Mouse (Mus musculus): ENCODE data around the gene Epha2.

DNA sequence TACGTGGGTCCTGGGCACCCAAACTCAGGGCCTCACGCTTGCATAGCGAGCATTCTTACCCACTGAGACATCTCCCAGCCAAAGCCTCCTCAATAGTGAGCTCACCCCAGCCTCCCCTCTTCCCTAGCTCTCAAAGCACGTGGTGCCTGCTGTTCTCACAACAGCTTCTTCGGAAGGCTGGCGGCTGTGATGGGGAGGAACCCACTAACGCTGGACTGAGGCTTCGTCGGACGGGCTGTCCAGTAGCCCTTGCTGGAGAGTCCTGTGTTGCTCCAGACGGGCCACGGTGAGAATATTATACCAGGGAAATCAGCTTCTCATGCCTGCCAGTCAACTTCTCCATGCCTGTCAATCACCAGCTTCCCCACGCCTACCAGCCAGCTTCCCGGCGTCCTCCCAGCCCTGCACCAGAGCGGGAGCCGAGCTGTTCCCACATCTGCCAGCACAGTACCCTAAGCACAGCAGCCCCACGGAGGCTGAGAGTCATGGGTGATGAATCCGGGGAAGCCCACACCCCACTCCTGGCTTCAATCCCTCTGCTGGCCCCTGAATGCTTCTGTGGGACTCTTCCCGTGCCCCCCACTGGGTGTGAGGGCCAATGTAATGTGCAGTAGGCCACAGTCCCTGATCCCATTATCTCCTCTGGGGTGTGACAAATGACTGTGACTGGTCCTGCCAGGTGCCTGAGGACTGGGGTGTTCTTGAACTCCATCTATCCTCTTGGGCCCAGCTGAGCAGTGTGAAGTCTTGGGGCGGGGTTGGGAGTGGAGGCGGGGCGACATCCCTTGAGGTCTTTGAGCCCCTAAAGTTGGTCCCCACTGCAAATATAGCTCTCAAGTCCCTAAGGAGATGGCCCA is 26.3 kb upstream of the Epha2 start:
- TF ChIP-seq CTCF (IDR thresholded peaks at IDR 0.05; ENCODE audit: borderline replicate concordance, insufficient read depth, low read length) (no peak), POLR2A (IDR thresholded peaks at IDR 0.05; ENCODE audit: low read depth, low read length) (peak; percentile 31; the same call in 1 of the 2 replicates)

Measured in embryonic fibroblast, embryonic 13.5 days (primary cell).